ENCODE assay signal across 10 mouse cellular contexts in genomic region chr5:135428786-135429185, GRCm38 (mm10). TPM values are rescaled to one million over a fixed set of nuclear protein-coding genes. Genes with fewer than 3 reads are reported as not detected.
A peak's percentile ranks its signal among the peaks of the same experiment; 100 is the strongest.
DNase-seq lines count a peak whose midpoint lies in the region; ATAC-seq and TF ChIP-seq lines count a peak whose summit lies in the region.
"Had no signal": no experiment of that assay in that cellular context is flagged by ENCODE, and none has a peak within 500 bp of the region (broad histone marks: within the 10 kb centered on the region; RNA-seq: fewer than 3 reads in every experiment).

No protein-coding gene starts in this region.

- H3K36me3 ChIP-seq in forebrain, postnatal 0 days (ENCODE audit: insufficient read depth), result peaks cover 81% of the 10 kb centered on the region
- peaks cover 95% of the 10 kb centered on the region for H3K36me3 ChIP-seq in forebrain, embryonic 12.5 days (replicated peaks)

- intact Hi-C loops in left cerebral cortex, postnatal 25 days (cut with DNase I), result loop anchor here (2.0 kb wide), 1 partner anchor 66 kb away; no protein-coding TSS in a partner anchor
- intact Hi-C loops in heart, postnatal 10 days (cut with DNase I), result loop anchor here (1.0 kb wide), 1 partner anchor 66 kb away; no protein-coding TSS in a partner anchor

- no peaks in the 10 kb centered on the region for H3K27me3 ChIP-seq in forebrain, postnatal 0 days (ENCODE audit: insufficient read depth, low read length)
- H3K27me3 ChIP-seq in forebrain, embryonic 12.5 days, result no peaks in the 10 kb centered on the region

- no peak overlapping the region for H3K4me3 ChIP-seq in forebrain, postnatal 0 days (ENCODE audit: low read depth, low read length)
- no peak overlapping the region for H3K4me3 ChIP-seq in forebrain, embryonic 12.5 days (replicated peaks)
- no peak overlapping the region for H3K4me3 ChIP-seq in lung, adult 2 months (replicated peaks; ENCODE audit: extremely low read depth, low read depth, low read length)

- no peaks in the 10 kb centered on the region for H3K4me1 ChIP-seq in forebrain, postnatal 0 days (ENCODE audit: insufficient read depth)
- no peaks in the 10 kb centered on the region for H3K4me1 ChIP-seq in forebrain, embryonic 12.5 days
- no peaks in the 10 kb centered on the region for H3K4me1 ChIP-seq in lung, adult 2 months (ENCODE audit: control insufficient read depth, insufficient read depth, low read length)

- TF ChIP-seq POLR2A in lung, adult 2 months (IDR thresholded peaks at IDR 0.05; ENCODE audit: borderline replicate concordance, extremely low read depth, low read depth, low read length), result no peak

- H3K9ac ChIP-seq in forebrain, postnatal 0 days, result no peak overlapping the region
- no peak overlapping the region for H3K9ac ChIP-seq in forebrain, embryonic 12.5 days

- no peak for ATAC-seq in forebrain, postnatal 0 days
- ATAC-seq in forebrain, embryonic 12.5 days (ENCODE audit: low FRiP score), result no peak

- peak; percentile 61 for TF ChIP-seq CTCF in forebrain, postnatal 0 days (IDR thresholded peaks at IDR 0.05; ENCODE audit: low read depth)
- peak; percentile 47; the same call in 1 of the 2 replicates for TF ChIP-seq CTCF in lung, adult 2 months (IDR thresholded peaks at IDR 0.05; ENCODE audit: insufficient read depth, low read length)

- no peak overlapping the region for H3K27ac ChIP-seq in forebrain, postnatal 0 days (ENCODE audit: low read depth, low read length)
- no peak overlapping the region for H3K27ac ChIP-seq in forebrain, embryonic 12.5 days

- no peak overlapping the region for H3K4me2 ChIP-seq in forebrain, postnatal 0 days (ENCODE audit: low read depth)
- no peak overlapping the region for H3K4me2 ChIP-seq in forebrain, embryonic 12.5 days

- no peaks in the 10 kb centered on the region for H3K9me3 ChIP-seq in forebrain, postnatal 0 days (ENCODE audit: low read length)
- no peaks in the 10 kb centered on the region for H3K9me3 ChIP-seq in forebrain, embryonic 12.5 days

- peak; percentile 11 for DNase-seq in forebrain, postnatal 0 days
- DNase-seq in lung, adult 2 months, result no peak
- no peak for DNase-seq in lung, postnatal 25 days (ENCODE audit: low spot score)
- DNase-seq in MEL-GATA-1-ER (ENCODE audit: extremely low read depth, low read depth), result peak; percentile 5
- peak; percentile 10 for DNase-seq in mesoderm, embryonic 11.5 days (ENCODE audit: low read depth, low spot score)
- DNase-seq in left cerebral cortex, postnatal 25 days (ENCODE audit: low spot score in 2 of 2), result no peak
- no peak for DNase-seq in heart, postnatal 10 days
- DNase-seq: cerebellum, adult 9-11 months; layer of hippocampus, adult 9-11 months had no signal

- 77% methylated on average over 5 of the region's 5 CpGs for WGBS in forebrain, postnatal 0 days
- 73% methylated on average over 5 of the region's 5 CpGs for WGBS in forebrain, embryonic 12.5 days
- 73% methylated on average over 5 of the region's 5 CpGs for WGBS in lung, adult 2 months

RNA-seq across cellular contexts. Expression of gene Pom121, which starts 34.4 kb away (rescaled TPM):
- 6.0 and 9.9 TPM in 2 replicates for total RNA-seq in forebrain, postnatal 0 days (2014; rRNA removed)
- 6.0 and 8.1 TPM in 2 replicates for polyA plus RNA-seq in forebrain, postnatal 0 days (2015; fragmentation: Nextera tagmentation; extraction: Ambion mirVana)
- 23.4 and 27.0 TPM in 2 replicates for polyA plus RNA-seq in forebrain, embryonic 12.5 days (2016; fragmentation: Nextera tagmentation; extraction: Ambion mirVana)
- polyA plus RNA-seq in lung, adult 2 months (2012; rRNA removed), result 18.1 and 19.0 TPM in 2 replicates
- total RNA-seq in left cerebral cortex, postnatal 25 days (2021), result 10 to 100 TPM; 51.6 to 51.7 TPM
- 10 to 100 TPM; 22.3 to 22.6 TPM for total RNA-seq in heart, postnatal 10 days (2021)

RNA-seq across cellular contexts. Expression of gene Nsun5, which starts 59.0 kb away (rescaled TPM):
- 20.2 and 29.5 TPM in 2 replicates for total RNA-seq in forebrain, postnatal 0 days (2014; rRNA removed)
- 19.5 and 20.4 TPM in 2 replicates for polyA plus RNA-seq in forebrain, postnatal 0 days (2015; fragmentation: Nextera tagmentation; extraction: Ambion mirVana)
- polyA plus RNA-seq in forebrain, embryonic 12.5 days (2016; fragmentation: Nextera tagmentation; extraction: Ambion mirVana), result 34.9 and 35.6 TPM in 2 replicates
- 27.3 and 29.4 TPM in 2 replicates for polyA plus RNA-seq in lung, adult 2 months (2012; rRNA removed)
- 10 to 100 TPM; 15.7 to 18.8 TPM for total RNA-seq in left cerebral cortex, postnatal 25 days (2021)
- 10 to 100 TPM; 16.4 to 20.0 TPM for total RNA-seq in heart, postnatal 10 days (2021)

Comparison
In these comparisons a context has a peak if more than half of its experiments do, and no peak if none do; other contexts are left out.
1. DNase-seq: peak in forebrain, postnatal 0 days (single experiment), MEL-GATA-1-ER (single experiment) and mesoderm, embryonic 11.5 days (single experiment); none in lung, adult 2 months (single experiment), lung, postnatal 25 days (single experiment), left cerebral cortex, postnatal 25 days (0 of 2) and heart, postnatal 10 days (0 of 2).